Mouse (Mus musculus) cerebellum, postnatal 4 days (tissue): Measurements from ENCODE around the gene Map4k4.

Source experiments
- DNase-seq, 2 experiments: peaks; one replicate each; pipeline ENCODE4 v3.0.0; 2022; ENCODE audit warnings: low spot score in 2 of 2, mixed read lengths in 1 of 2

The Map4k4 gene

GRCm38 (mm10) chr1:39962840-39963239 lies 62.1 kb downstream of the Map4k4 start:
- no peak for DNase-seq

GRCm38 (mm10) chr1:39963821-39964220 lies 63.1 kb downstream of the Map4k4 start:
- no peak for DNase-seq

- no peak for DNase-seq
These were observed 63.7 kb downstream of the Map4k4 start for GRCm38 (mm10) chr1:39964427-39964826.

GRCm38 (mm10) chr1:39965461-39965860 lies 64.7 kb downstream of the Map4k4 start:
- no peak for DNase-seq

GRCm38 (mm10) chr1:39968999-39969398 lies 68.3 kb downstream of the Map4k4 start:
- no peak for DNase-seq

GRCm38 (mm10) chr1:39969771-39970406 lies 69.2 kb downstream of the Map4k4 start:
- DNase-seq: peak in 1 of 2 experiments; percentile 45

GRCm38 (mm10) chr1:39972411-39972810 lies 71.7 kb downstream of the Map4k4 start:
- no peak for DNase-seq

GRCm38 (mm10) chr1:39973911-39974310 lies 73.2 kb downstream of the Map4k4 start:
- no peak for DNase-seq

GRCm38 (mm10) chr1:39975005-39975404 lies 74.3 kb downstream of the Map4k4 start:
- no peak for DNase-seq

- DNase-seq: no peak
These were observed 75.4 kb downstream of the Map4k4 start for GRCm38 (mm10) chr1:39976107-39976506.

- no peak for DNase-seq
These were observed 76.4 kb downstream of the Map4k4 start for GRCm38 (mm10) chr1:39976847-39977744.

- DNase-seq: no peak
These were observed 78.2 kb downstream of the Map4k4 start for GRCm38 (mm10) chr1:39978781-39979486.

- DNase-seq: no peak
These were observed 79.9 kb downstream of the Map4k4 start for GRCm38 (mm10) chr1:39980314-39981290.

GRCm38 (mm10) chr1:39981970-39982369 lies 81.3 kb downstream of the Map4k4 start:
- no peak for DNase-seq

- no peak for DNase-seq
These were observed 82.2 kb downstream of the Map4k4 start for GRCm38 (mm10) chr1:39982727-39983487.

GRCm38 (mm10) chr1:39984331-39984730 lies 83.6 kb downstream of the Map4k4 start:
- no peak for DNase-seq

- DNase-seq: no peak
These were observed 86.1 kb downstream of the Map4k4 start for GRCm38 (mm10) chr1:39986820-39987219.

- DNase-seq: no peak
These were observed 88.1 kb downstream of the Map4k4 start for GRCm38 (mm10) chr1:39988841-39989240.

- DNase-seq: no peak
These were observed 89.3 kb downstream of the Map4k4 start for GRCm38 (mm10) chr1:39990041-39990440.

GRCm38 (mm10) chr1:39993921-39994320 lies 93.2 kb downstream of the Map4k4 start:
- DNase-seq: no peak
